Mouse (Mus musculus) telencephalon, adult 2 months (tissue): Measurements from ENCODE around the gene Clec16a.

Experiments
- DNase-seq: peaks from one replicate; pipeline ENCODE4 v3.0.0-alpha.2; 2011; ENCODE audit warnings: low read depth, low spot score

The Clec16a gene

DNA sequence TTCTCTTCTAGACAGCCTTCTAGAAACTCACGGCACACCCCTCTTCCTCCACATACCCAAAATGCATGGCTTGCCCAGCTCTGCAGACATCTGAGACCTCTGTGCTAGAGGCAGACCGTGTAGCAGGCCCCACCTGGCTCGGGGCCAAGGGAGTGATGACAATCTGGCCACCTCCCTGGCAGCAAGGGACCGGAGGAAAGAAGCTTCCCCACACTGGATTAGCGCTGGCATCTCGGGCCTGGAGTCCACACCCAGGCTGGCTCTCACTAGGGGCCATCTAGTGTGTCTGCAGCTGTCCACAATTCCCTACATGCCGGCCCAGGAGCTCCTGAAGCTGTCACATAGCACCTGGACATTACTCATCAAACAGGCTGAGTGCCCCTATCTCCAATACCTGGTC lies 10.6 kb upstream of the Clec16a start:
- no peak for DNase-seq

DNA sequence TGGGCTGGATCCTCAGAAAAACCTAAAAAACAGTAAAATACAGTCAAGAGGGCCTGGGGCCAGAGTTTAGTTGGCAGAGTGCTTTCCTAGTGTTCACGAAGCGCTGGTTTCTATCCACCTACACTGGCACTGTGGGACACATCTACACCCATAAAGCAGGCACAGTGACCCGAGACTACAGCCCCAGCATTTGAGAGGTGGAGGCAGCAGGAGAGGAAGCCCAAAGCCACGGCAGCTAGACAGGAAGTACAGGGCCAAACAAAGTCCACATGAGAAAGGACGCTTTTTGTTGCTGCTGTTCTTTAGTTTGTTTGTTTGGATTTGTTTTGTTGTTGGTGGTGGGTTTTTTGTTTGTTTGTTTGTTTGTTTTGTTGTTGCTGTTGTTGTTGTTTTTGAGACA lies 8.8 kb upstream of the Clec16a start:
- DNase-seq, result no peak

DNA sequence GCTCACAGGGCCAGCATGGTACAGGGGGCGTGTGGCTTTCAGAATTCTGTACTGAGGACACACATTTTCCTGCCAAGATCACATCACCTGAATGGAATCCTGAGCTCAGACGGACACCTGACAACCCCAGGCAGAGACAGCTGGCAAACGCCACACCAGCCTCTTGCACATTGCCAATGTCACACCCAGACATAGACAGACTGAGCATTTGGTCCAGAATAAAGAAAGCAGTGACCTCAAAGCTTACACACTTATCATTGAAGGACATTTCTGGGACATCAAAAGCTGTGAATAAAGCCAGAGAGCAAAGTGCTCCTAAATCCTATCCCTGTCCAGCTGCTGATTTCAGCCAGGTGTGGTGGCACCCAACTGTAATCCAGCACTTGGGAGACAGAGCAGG lies 8.2 kb upstream of the Clec16a start:
- no peak for DNase-seq

DNA sequence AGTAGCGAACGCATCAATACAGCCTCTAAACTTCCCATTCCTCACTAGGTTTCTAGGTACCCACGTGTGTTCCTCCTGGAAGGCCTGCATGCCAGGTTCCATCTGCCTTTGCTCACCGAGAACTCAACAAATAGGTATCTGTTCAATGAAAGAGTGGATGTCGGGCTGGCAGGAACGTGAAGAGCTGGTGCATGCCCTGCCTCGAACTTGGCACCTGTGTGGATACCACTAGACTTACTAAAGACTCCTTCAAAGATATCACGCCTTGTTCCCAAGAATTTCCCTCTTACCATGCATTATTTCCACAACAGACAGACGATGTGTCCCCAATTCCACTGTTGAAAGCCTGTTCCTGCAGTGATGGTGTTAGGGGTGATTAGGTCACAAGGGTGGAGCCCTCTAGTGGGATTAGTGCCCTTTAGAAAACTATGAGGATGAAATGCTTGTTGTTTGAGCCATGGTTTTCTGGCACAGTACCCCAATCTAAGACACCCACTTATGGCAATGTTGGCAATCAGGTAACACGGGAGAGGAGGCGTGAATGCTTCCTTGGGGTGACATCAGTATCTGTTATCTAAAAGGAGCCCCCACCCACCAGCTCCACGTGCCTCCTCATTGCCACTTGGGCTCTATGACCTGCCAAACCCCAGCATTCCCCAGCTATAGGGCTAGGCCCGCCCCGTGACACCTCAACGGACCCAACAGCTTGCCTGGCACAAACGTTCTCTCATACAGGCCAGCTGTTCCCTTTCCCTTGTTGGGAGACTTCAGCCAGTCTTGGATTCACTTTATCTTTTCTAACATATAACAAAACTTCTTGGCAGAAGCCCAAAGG lies 4.2 kb upstream of the Clec16a start:
- no peak for DNase-seq

DNA sequence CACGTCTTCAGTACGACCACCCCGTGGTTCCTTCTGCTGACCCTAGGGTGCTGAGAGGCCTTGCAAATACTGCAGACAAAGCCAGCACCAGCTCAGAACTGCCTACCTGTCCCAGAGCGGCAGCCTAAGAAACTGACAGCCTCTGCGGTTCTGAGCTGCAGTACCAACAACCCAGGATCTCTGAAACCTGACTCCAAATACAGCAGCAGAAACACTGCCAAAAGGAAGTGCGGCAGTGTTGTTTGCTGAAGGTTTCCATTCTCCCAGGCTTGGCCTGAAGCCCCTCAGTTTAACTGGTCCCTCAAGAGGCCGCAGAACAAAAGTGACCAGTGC lies 3.6 kb upstream of the Clec16a start:
- peak; percentile 29 for DNase-seq

DNA sequence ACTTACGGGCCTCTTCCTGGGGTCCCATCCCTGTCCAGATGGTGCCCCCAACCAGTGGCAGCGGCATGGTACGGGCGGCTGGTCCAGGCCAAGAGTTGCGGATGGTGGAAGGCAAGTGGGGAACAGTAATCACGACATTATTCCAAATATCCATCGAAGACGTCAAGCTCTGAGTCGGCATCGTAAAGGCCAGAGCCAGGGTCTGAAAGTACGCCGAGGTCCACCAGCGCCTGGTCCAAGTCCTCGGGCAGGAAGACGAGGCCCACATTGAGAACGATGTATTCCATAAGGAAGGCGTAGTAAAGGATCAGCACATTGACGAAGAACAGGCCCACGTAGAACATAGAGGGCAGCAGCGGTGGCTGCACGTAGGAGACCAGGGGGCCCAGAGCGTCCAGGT lies 2.9 kb upstream of the Clec16a start:
- no peak for DNase-seq

DNA sequence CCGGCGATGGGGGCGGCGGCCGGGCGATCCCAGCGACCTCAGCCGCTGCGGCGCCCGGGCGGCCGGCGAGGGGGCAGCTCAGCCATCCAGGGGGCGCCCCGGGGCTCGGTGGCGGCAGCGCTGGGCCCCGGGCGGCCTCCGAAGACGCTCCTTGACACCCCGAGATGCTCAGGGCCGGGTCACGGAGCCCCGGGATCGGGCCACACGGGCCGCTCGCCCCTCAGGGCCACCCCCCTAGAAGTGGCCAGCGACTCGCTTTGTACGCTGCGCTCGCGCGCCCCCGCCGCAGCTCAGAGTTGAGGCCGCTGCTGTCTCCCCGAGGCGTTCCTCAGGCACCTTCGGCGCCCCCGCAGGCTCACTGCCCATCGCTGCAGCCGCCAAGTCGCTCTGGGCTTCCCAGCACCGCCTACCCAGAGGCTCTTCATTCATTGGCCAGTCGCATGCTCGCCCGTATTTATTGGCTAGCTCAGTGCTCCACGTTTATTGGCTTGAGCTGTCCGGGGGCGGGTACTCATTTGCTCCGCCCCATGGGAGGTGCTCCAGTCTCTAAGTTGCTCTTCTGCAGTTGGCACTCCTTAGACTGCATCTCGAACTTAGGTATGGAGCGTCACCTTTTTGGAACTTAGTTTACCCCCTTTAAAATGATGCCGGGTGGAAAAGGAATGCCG lies 2.3 kb upstream of the Clec16a start, which contains the start of gene Dexi:
Gene Dexi (minus strand): TSS at position 357 of the 668 bp plus-strand sequence.
- DNase-seq, result peak; percentile 98

DNA sequence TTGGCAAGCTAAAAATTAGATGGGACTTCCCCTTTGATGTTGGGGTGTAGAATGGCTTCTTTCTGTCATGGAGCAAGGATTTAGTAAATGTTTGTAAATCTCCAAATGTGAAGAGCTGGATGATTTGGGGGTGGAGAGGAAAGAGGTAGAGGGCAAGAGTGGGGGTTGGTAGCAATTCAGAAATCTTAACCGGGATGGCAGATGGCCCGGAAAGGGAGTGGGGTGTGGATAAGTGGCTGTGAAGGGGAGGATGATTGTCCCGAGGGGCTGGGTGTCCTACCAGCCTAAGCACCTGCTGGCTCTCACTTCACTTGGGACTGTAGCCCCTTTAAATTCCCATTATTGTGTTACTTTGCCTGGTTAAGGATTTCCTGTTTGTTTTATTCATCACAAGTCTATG lies 1.7 kb downstream of the Clec16a start:
- no peak for DNase-seq

DNA sequence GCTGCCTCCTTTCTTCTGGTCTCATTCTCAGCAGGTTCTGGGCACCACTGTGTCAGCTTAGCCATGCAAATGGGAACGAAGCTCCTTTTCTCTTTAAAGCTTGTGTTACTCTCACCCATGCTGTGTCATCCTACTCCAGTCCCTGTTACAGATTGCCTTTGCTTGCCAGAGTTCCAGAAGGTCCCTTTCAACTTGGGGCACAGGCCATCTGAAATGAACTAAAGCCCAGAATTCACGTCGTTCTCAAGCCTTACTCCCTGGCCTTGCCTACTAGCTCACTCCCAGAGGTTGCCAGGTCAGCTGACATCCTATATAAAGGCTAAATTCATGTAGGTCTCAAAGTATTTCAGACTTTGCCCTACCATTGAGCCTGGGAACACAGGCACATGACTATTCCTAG lies 3.8 kb downstream of the Clec16a start:
- no peak for DNase-seq

DNA sequence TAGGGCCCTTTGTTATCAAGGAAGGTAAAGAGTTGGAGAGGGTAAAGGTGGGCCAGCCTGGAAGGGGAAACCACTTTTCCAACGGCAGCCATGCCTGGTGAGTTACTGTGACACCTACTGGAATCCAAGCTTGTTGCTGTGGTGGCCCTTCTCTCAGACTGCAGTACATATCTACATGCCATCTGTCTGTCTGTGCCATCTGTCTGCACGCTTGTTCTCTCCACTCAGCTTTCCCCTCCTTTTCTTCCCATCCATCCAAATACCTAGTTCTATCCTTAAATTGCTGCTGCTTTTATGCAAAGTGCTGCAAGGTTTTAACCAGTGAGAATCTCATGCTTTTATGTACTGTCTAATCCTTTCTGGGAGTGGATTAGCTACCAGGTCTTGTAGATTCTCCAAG lies 4.5 kb downstream of the Clec16a start:
- no peak for DNase-seq

DNA sequence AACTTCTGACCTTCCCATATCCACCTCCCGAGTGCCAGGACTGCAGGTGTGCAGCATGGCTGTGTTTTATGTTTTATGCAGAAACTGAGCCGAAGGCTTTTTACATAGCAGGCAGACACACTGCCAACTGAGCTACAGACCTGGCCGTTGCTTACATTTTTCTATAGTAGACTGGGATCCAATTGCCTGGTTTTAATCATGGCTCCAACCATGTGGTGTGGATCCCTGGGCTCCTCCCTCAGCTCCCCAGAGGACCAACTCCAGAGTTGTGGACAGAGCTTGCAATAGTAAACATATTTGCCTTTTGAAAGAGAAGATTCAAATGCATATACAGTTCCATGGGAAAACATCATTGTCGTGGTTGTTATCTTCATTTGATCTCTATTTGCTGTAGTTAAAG lies 6.5 kb downstream of the Clec16a start:
- no peak for DNase-seq

DNA sequence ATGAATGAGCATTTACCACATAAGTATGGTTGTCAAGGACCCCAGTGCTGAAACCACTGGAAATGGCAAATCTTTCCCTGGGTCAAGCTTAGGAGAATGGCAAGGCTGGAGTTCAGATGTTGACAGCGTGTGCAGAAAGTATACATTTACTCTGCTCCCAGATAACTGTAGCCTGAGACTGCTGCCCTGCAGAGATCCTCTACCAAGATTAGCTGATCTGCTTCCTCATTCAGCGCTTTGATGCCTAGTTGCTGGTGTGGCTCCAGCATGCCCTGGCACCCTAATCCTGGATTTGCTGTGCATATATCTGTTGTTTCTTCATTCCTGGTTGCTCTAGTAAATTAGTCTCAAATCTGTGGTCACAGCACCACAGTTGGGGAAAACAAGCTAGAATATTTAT lies 8.7 kb downstream of the Clec16a start:
- no peak for DNase-seq

DNA sequence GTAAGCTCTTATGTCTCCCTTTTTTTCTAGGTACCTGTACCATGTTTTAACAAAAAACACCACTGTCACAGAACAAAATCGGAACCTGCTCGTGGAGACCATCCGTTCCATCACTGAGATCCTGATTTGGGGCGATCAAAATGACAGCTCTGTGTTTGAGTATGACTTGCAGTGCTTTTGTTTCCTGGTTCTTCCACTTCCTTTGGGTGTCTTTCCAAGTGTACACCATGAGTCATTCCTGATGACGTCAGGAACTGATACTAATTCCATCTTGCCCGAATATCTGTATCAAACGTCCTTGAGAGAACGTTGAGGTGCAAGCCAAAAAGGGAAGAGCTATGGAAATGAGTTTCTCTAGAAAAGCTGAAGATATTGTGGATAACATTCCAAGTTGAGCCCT lies 14.9 kb downstream of the Clec16a start:
- DNase-seq, result no peak

DNA sequence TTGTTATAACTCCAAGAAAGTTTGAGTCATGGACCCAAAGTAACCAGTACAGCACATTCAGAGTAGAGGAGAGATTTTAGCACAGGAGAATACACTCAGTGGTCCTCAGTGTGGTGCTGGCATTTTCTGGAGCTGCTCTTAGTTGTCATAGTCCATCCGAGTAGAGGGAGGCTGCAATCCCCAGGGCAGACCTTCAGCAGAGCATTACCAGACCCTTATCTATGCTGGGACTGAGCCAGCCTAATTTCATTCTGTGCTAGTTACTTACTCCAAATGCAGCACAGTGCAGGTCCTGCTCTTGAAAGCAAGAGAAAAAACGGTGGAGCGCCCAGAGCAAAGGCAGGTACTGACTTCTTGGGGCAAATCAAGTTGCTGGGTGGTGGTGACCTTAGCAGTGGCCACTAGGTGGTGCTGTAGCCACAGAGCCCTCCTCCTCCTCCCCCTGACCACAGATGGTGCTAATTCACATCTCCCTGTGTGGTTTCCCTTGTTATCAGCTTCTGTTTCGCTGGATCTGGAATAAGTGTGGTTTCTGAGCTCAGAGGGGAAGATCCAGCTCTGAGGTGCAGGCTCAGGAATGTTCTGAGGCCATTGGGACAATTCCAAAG lies 20.2 kb downstream of the Clec16a start:
- no peak for DNase-seq

DNA sequence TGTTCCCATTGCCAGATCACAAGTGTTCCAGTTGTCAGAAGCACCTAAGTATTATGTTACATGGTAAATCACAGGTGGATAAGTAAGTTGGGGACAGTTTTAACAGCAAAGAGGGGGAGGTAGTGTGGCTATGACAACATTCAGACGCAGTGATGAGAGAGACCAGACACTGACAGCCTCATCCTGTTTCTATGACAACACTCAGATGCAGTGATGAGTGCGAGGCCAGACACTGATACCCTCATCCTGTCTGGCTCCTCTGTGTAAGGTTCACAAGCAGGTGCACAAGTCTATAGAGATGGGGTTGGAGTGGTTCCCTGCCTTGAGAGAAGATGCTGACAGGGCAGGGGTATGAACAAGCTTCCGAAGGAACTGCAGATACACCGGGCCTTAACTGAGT lies 22.0 kb downstream of the Clec16a start:
- DNase-seq, result no peak

DNA sequence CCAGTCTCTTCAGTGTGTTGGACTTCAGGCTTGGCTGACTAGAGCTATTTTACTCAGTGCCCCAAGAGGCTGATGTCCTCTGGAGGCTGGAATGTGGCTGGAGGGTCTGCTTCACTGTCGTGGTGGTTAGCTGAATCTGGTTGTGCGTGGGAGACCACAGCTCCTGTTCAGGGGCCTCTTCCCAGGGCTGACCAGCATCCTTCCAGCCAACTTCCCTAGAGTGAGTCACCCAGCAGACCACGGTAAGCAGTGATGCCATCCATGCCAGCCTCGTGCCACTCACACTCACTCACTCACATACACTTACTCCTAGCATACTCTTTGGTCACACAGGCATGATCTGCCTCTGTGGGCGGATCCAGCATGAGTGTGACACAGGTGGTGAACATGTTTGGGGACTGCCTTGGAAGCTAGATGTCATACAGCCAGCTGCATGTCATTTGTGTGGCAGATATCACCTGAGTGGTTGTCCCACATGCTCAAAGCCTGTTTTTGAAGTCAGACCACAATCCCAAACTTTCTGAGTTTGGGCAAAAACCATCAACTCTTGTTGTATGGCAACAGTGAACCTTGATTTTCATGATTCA lies 24.8 kb downstream of the Clec16a start:
- DNase-seq, result no peak

DNA sequence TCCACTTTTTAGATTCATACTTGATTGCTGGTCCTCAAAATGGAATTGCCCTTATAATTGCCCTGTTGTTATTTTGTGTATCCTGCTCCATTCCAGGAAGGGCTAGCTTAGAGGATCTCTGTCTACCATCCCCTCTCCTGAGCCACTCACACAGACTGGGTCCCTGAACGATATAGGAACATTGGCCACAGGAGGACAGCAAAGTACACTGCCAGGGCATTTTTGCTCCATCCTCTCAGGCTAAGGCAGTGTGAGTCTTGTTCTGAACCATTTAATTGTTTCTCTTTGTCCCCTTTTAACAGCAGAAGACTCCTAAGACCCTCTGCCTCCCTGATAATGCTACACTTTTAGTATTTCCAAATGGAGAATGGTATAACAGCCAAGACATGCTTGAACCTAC lies 25.6 kb downstream of the Clec16a start:
- no peak for DNase-seq

DNA sequence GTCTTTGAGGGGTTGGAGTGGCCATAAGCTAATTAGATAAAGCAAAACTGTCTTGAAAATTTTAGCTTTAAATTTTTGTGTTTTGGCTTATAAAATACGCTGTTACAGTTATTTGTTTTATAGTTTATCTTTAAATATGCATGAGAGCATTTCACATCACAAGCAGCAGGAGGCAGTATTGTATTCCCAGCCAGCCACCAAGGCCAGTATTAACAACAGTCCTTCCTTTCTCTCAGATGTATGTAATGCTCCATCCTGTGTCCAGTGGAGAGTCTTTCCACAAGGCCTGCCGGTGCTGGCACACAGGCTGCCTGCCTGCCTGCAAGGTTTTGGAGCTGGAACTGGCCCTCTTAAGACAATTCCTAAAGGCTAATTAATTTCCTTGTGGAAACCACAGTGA lies 26.7 kb downstream of the Clec16a start:
- no peak for DNase-seq

DNA sequence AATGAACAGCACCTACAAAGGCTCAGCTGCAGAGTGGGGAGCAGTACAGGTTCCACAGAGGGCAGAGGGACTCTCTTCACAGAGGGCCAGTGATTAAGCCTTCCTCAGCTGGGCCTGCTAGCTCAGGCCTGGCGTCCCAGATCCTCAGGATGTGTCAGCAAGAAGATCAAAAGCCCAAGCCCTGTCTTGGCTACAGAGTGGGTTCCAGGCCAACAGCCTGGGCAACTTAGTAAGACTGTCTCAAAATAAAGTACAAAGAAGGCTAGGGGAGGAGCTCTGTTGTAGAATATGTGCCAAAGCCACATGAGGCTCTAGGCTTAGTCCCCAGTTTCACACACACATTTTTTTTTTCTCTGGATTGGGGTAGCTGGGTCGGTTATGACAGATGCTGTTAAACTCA lies 29.8 kb downstream of the Clec16a start:
- DNase-seq, result no peak

DNA sequence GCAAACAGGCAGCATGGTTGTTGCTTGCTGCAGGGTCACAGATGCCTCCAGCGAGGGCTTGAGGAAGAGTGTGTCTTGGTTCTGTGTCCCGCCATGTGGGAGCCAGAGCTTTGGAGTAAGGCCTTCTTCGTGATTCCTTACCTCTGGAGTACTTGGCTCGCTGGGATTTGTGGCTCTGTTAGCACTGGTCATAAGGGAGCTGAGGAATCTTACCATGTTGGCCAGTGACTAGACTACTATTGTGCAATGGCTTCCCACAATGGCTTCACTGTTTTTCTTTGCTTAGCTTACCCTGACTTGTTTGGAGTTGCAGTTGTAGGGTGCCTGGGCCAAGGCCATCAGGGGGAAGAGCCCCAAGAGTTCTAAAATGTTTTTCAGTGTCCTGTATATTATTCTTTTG lies 30.8 kb downstream of the Clec16a start:
- DNase-seq, result no peak

DNA sequence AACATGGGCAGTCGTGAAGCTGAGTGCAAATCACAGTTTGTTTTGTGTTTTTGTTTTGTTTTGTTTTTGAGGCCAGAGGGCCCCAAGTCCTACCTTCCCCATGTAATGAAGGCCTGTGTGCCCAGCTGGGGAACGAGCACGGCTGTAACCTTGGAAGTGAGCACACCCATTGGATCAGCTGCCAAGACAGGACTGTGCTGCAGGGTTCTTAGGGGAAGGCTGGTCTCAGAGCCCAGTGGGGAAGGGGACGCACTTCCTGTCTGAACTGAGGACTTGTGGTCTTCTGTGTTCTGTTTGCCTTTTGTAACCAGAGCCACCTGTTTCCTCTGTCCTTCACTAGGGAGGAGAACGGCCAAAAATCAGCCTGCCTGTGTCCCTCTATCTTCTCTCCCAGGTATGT lies 32.4 kb downstream of the Clec16a start:
- DNase-seq, result no peak

DNA sequence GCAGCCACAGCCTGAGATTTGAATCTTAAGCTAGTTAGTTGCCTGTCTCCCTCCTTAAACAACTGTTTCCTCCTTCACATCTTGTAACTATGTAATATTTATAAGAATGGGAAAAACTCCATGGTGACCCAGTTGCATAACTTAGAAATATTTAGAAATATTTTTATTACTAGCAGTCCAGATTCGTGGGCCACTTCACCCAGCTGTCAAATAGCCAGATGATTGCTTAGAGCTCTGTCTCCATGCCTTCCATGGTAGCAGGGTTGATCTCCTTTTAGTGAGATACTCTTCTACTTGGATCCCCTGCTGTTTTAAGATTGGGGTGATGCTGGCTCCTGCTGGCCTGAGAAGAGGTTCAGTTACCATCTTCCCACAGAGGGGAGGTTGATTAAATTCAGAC lies 33.2 kb downstream of the Clec16a start:
- no peak for DNase-seq
